Mouse (Mus musculus): ENCODE measurements at regions not wholly inside any gene's neighbourhood (a gene's known extent, or its start where the extent isn't known, plus 50 kb on each side); places are given as distances from the start of the nearest gene placed in this dataset.

GRCm38 (mm10) chr19:32954001-32954605 is 196.8 kb downstream of the Pten start:
- no peak for TF ChIP-seq GATA1 (IDR thresholded peaks at IDR 0.05; ENCODE audit: low read length)
- TF ChIP-seq TAL1 (IDR thresholded peaks at IDR 0.05; ENCODE audit: low read length), result no peak
